Mouse (Mus musculus) midbrain, embryonic 16.5 days (tissue): Measurements from ENCODE around the gene Rassf1. TPM values are rescaled to one million over a fixed set of nuclear protein-coding genes. Genes with fewer than 3 reads are reported as not detected.

Experiments
- ATAC-seq: fragments of 200-750 bp; cut with Nextera tagmentation; 2 replicates; pipeline ENCODE4 v1.8.0; 2017; ENCODE audit warnings: moderate TSS enrichment
- H3K27ac ChIP-seq: fragments of 300-500 bp; sonication (generic); 2 replicates; pipeline ENCODE4 v1.5.1; 2014; ENCODE audit warnings: mild to moderate bottlenecking, low read length, mixed read lengths
- H3K27me3 ChIP-seq: fragments of 300-500 bp; sonication (generic); 2 replicates; pipeline ENCODE4 v1.6.1; 2014; ENCODE audit warnings: low read depth, low read length, mixed read lengths; ENCODE audit not compliant: control insufficient read depth, insufficient read depth
- H3K36me3 ChIP-seq: fragments of 300-500 bp; sonication (generic); 2 replicates; pipeline ENCODE4 v1.6.1; 2014; ENCODE audit warnings: mild to moderate bottlenecking, low read length, moderate library complexity, mixed read lengths; ENCODE audit not compliant: control insufficient read depth, insufficient read depth
- H3K4me1 ChIP-seq: fragments of 300-500 bp; sonication (generic); 2 replicates; pipeline ENCODE4 v1.6.1; 2014; ENCODE audit warnings: mild to moderate bottlenecking, low read length, mixed read lengths; ENCODE audit not compliant: control insufficient read depth, insufficient read depth
- H3K4me2 ChIP-seq: fragments of 300-500 bp; sonication (generic); 2 replicates; pipeline ENCODE4 v1.6.1; 2014; ENCODE audit warnings: mild to moderate bottlenecking, low read length, mixed read lengths
- H3K4me3 ChIP-seq: fragments of 300-500 bp; sonication (generic); 2 replicates; pipeline ENCODE4 v1.5.1; 2014; ENCODE audit warnings: low read depth, mild to moderate bottlenecking, low read length, moderate library complexity, mixed read lengths
- H3K9ac ChIP-seq: fragments of 300-500 bp; sonication (generic); 2 replicates; pipeline ENCODE4 v1.6.1; 2014; ENCODE audit warnings: low read depth, low read length, mixed read lengths
- H3K9me3 ChIP-seq: fragments of 300-500 bp; sonication (generic); replicated peaks from 2 replicates; pipeline ENCODE4 v1.6.1; 2014; ENCODE audit warnings: mild to moderate bottlenecking, low read length, mixed read lengths; ENCODE audit not compliant: control insufficient read depth, poor library complexity, severe bottlenecking
- WGBS: fragments of 180-500 bp; shearing (Covaris S2); extraction: QIAGEN DNeasy Blood & Tissue Kit; methylation state at CpG from one replicate; pipeline ENCODE4 v1.1.7; 2014; 5-methylcytosine and 5-hydroxymethylcytosine counted together
- polyA plus RNA-seq: library from polyadenylated mRNA; unstranded; fragments of >200 nt; fragmentation: Nextera tagmentation; extraction: Ambion mirVana; gene quantifications from 2 replicates; pipeline ENCODE4 v1.2.1, GENCODE M21; 2015

The Rassf1 gene
- polyA plus RNA-seq, 1 experiment from 2014 or later: 49.4 TPM

DNA sequence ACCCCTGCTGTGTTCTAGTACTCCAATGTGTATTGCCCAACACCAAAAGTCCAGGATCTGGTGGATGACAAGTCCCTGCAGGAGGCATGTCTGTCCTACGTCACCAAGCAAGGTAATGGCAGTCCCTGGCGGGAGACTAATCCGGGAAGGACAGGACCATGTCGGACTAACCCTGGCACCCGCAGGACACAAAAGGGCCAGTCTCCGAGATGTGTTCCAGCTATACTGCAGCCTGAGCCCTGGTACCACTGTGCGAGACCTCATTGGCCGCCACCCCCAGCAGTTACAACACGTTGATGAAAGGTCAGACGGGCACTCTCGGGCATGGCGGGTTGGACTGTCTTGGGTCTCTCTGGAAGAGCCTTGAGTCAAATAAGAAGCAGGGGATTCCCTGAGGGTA lies 6.6 kb upstream of the Rassf1 start:
- Histone ChIP-seq H3K27ac (no peak overlapping the region), H3K4me1 (peaks cover 35% of the 10 kb centered on the region)
- ATAC-seq: no peak

DNA sequence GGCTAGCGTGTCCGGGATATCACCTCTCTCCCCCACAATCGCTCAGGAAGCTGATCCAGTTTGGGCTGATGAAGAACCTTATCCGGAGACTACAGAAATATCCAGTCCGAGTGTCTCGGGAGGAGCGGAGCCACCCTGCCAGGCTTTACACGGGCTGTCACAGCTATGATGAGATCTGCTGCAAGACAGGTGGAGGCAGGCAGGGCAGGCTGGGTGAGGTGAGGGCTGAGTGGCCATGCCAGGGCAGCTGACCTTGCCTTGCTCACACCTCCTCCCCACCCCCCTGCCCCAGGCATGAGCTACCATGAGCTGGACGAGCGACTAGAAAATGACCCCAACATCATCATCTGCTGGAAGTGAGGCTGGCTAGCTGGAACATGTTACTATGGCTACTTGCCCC lies 6.2 kb upstream of the Rassf1 start:
- peaks cover 9% of the 10 kb centered on the region for H3K27me3 ChIP-seq
- no peak overlapping the region for H3K4me3 ChIP-seq
- no peak overlapping the region for H3K27ac ChIP-seq
- H3K4me1 ChIP-seq: peaks cover 34% of the 10 kb centered on the region
- no peak for ATAC-seq
- H3K36me3 ChIP-seq: peaks cover 15% of the 10 kb centered on the region; the same call in 1 of the 2 replicates
- H3K9me3 ChIP-seq: no peaks in the 10 kb centered on the region
- H3K9ac ChIP-seq: no peak overlapping the region
- WGBS: 92% methylated on average over 10 of the region's 10 CpGs
- H3K4me2 ChIP-seq: no peak overlapping the region

More for the DNA sequence above, 6.6 kb upstream of the Rassf1 start:
- Histone ChIP-seq H3K9ac (no peak overlapping the region), H3K4me3 (no peak overlapping the region), H3K36me3 (peaks cover 19% of the 10 kb centered on the region), H3K4me2 (no peak overlapping the region), H3K9me3 (no peaks in the 10 kb centered on the region), H3K27me3 (peaks cover 5% of the 10 kb centered on the region; the same call in 1 of the 2 replicates)
- WGBS: 96% methylated on average over 12 of the region's 12 CpGs

DNA sequence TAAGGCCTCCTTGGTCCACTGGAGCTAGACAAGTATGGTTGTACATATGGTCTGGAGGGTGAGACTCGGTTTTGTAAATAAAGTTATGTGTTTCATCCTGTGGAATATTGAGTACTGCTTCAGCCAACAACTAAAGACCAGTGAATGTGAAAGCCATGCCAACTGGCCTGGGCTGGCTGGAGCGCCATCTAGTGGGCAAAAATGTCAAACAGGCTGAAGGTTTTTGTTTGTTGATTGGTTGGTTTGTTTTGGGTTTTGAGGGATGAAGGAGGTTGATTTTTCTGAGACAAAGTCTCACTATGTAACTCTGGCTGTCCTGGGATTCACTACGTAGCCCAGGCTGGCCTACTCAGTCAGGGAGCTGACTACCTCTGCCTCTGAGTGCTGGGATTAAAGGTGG lies 5.8 kb upstream of the Rassf1 start:
- WGBS: 9% methylated on average over 3 of the region's 3 CpGs
- no peak for ATAC-seq

GRCm38 (mm10) chr9:107547026-107547425 lies 4.3 kb upstream of the Rassf1 start, which contains the start of gene Zmynd10:
TSS of gene Zmynd10 (plus strand) at chr9:107547298.
- peak; percentile 59; the same call in 1 of the 2 replicates for ATAC-seq
- Histone ChIP-seq H3K36me3 (peaks cover 15% of the 10 kb centered on the region; the same call in 1 of the 2 replicates), H3K4me2 (peak within 1 kb of the TSS; percentile 56), H3K4me1 (peaks cover 27% of the 10 kb centered on the region), H3K27ac (peak within 1 kb of the TSS; percentile 44), H3K4me3 (peak within 1 kb of the TSS; percentile 10; the same call in 1 of the 2 replicates), H3K9ac (peak within 1 kb of the TSS; percentile 37), H3K9me3 (no peaks in the 10 kb centered on the region), H3K27me3 (peaks cover 23% of the 10 kb centered on the region)
- 3% methylated on average over 20 of the region's 20 CpGs for WGBS

More for the DNA sequence above, 5.8 kb upstream of the Rassf1 start:
- Histone ChIP-seq H3K4me3 (no peak overlapping the region), H3K36me3 (peaks cover 15% of the 10 kb centered on the region; the same call in 1 of the 2 replicates), H3K9ac (no peak overlapping the region), H3K4me2 (no peak overlapping the region), H3K4me1 (peaks cover 30% of the 10 kb centered on the region), H3K27ac (no peak overlapping the region), H3K9me3 (no peaks in the 10 kb centered on the region), H3K27me3 (peaks cover 13% of the 10 kb centered on the region)

DNA sequence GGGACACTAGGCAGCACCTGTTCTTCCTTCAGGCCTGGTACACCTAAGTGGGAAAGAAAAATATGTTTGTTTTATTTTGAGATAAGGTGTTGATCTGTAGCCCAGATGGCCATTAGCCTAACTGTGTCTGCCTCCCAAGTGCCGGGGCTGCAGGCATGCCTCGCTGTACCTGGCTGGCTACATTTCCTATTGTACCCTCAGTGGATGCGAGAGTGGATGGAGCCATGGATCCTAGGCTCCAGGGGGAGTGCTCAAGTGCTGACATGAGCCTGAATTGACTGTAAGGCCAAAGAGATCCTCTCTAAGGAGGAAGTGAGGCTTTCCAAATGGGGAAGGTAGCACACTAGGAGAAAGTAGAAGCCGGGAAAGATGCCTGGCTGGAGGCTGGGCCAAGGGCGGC lies 3.4 kb upstream of the Rassf1 start:
- H3K4me1 ChIP-seq: peaks cover 21% of the 10 kb centered on the region
- no peak overlapping the region for H3K9ac ChIP-seq
- H3K27ac ChIP-seq: no peak overlapping the region
- no peak for ATAC-seq
- H3K4me3 ChIP-seq: no peak overlapping the region
- 82% methylated on average over 5 of the region's 5 CpGs for WGBS
- H3K4me2 ChIP-seq: no peak overlapping the region
- peaks cover 15% of the 10 kb centered on the region; the same call in 1 of the 2 replicates for H3K36me3 ChIP-seq
- H3K9me3 ChIP-seq: no peaks in the 10 kb centered on the region
- H3K27me3 ChIP-seq: peaks cover 31% of the 10 kb centered on the region

DNA sequence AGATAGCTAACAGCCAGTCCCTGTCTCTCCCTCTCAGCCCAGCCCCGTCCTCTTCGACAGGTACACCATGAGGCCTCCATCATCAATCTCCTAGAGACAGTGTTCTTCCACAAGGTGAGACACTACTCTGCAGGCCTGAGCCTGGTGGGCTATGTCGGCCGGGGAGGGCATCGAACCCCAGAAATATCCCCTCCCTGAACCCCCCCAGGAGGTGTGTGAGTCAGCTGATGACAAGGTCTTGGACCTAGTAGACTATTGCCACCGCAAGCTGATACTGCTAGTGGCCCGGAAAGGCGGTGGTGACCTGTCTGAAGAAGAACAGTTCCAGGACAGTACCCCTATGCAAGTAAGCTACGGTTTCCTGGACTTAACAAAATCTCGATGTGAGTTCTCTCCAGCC lies 2.5 kb upstream of the Rassf1 start:
- Histone ChIP-seq H3K36me3 (peaks cover 11% of the 10 kb centered on the region; the same call in 1 of the 2 replicates), H3K27me3 (peaks cover 33% of the 10 kb centered on the region), H3K4me2 (no peak overlapping the region)

DNA sequence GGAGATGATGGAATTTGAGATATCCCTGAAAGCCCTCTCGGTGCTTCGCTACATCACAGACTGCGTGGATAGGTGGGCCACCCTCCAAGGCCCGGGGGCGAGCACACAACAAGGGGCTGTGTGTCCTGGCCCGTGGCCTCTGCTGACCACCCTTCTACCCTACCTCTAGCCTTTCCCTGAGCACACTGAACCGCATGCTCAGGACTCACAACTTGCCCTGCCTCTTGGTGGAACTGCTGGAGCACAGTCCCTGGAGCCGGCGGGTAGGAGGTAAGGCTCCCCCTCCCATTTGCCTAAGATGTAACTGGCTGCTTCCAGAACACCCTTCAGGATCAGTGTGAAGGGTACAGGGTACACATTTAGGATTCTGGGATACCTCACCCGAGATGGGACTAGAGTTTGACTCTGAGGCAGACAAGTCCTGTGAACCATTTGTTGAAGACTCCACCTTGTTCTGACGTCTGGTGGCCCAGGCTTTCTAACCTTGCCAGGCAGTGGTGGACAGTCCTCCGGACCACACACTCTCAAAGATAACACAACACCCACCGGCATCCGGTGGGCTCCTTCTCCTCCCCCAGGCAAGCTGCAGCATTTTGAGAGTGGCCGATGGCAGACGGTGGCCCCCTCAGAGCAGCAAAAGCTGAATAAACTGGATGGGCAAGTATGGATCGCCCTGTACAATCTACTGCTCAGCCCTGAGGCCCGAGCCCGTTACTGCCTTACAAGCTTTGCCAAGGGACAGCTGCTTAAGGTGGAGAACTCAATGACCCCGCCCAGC lies 1.9 kb upstream of the Rassf1 start:
- H3K9ac ChIP-seq: no peak overlapping the region
- H3K4me1 ChIP-seq: peaks cover 28% of the 10 kb centered on the region
- H3K27ac ChIP-seq: no peak overlapping the region
- no peak overlapping the region for H3K4me3 ChIP-seq
- no peak for ATAC-seq
- H3K36me3 ChIP-seq: 0 out of 2 replicates have a peak, but pooled peaks cover 6% of the 10 kb centered on the region
- H3K9me3 ChIP-seq: no peaks in the 10 kb centered on the region
- H3K4me2 ChIP-seq: no peak overlapping the region
- peaks cover 33% of the 10 kb centered on the region for H3K27me3 ChIP-seq
- WGBS: 89% methylated on average over 20 of the region's 20 CpGs

More for the DNA sequence above, 2.5 kb upstream of the Rassf1 start:
- Histone ChIP-seq H3K4me3 (no peak overlapping the region), H3K9ac (no peak overlapping the region), H3K4me1 (peaks cover 27% of the 10 kb centered on the region), H3K27ac (no peak overlapping the region), H3K9me3 (no peaks in the 10 kb centered on the region)
- no peak for ATAC-seq
- WGBS: 91% methylated on average over 10 of the region's 10 CpGs

DNA sequence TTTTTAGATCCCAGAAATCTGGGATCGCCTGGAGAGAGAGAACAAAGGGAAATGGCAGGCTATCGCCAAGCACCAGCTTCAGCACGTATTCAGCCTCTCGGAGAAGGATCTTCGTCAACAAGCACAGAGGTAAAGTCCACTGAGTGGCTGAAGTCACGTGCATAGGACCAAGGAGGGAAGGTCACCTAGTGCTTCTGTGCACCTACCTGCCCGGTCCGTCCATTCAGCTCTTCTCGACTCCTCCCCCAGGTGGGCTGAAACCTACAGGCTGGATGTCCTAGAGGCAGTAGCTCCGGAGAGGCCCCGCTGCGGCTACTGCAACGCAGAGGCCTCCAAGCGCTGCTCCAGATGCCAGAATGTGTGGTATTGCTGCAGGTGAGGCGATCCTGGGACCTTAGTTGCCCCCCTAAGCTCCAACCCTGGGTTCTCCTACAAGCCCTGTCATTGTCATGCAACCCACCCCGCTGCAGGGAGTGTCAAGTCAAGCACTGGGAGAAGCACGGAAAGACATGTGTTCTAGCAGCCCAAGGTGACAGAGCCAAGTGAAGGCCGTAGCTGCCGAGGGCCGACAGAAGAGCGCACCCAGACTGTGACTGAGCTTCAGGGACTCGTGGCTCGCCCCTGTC lies 751 bp upstream of the Rassf1 start:
- Histone ChIP-seq H3K4me3 (no peak overlapping the region), H3K9ac (no peak overlapping the region), H3K4me2 (peak overlapping the region; percentile 62), H3K27me3 (peaks cover 33% of the 10 kb centered on the region), H3K9me3 (no peaks in the 10 kb centered on the region), H3K36me3 (no peaks in the 10 kb centered on the region), H3K27ac (no peak overlapping the region), H3K4me1 (peaks cover 32% of the 10 kb centered on the region)
- 23% methylated on average over 23 of the region's 23 CpGs for WGBS
- ATAC-seq: no peak

- no peak for ATAC-seq
- peaks cover 33% of the 10 kb centered on the region for H3K27me3 ChIP-seq
- H3K9ac ChIP-seq: peak overlapping the region; percentile 51
- no peaks in the 10 kb centered on the region for H3K36me3 ChIP-seq
- H3K4me2 ChIP-seq: peak overlapping the region; percentile 62
- peaks cover 38% of the 10 kb centered on the region for H3K4me1 ChIP-seq
- peak overlapping the region; percentile 32 for H3K4me3 ChIP-seq
- WGBS: 10% methylated on average over 8 of the region's 8 CpGs
- no peak overlapping the region for H3K27ac ChIP-seq
- no peaks in the 10 kb centered on the region for H3K9me3 ChIP-seq
These were observed 568 bp downstream of the Rassf1 start for GRCm38 (mm10) chr9:107551890-107552355.
